Mouse (Mus musculus): ENCODE measurements around the gene Rara. TPM values are rescaled to one million over a fixed set of nuclear protein-coding genes. Genes with fewer than 3 reads are reported as not detected.

Rara gene
- polyA plus RNA-seq, 1 experiment, result 31.9 TPM

GRCm38 (mm10) chr11:98954373-98954772 lies 26.8 kb downstream of the Rara start:
- TF ChIP-seq MAX (IDR thresholded peaks at IDR 0.05) (no peak), CTCF (IDR thresholded peaks at IDR 0.05; ENCODE audit: control insufficient read depth, insufficient read depth, insufficient read length) (peak; percentile 42)
- Histone ChIP-seq H3K27me3 (ENCODE audit: control insufficient read depth, insufficient read depth, insufficient read length) (no peaks in the 10 kb centered on the region), H3K79me2 (ENCODE audit: control insufficient read depth, insufficient read depth) (peaks cover 99% of the 10 kb centered on the region), H3K4me3 (ENCODE audit: insufficient read depth, poor library complexity, severe bottlenecking) (no peak overlapping the region), H3K36me3 (ENCODE audit: control insufficient read depth, insufficient read depth) (peaks cover 43% of the 10 kb centered on the region), H3K79me3 (ENCODE audit: low read depth) (peaks cover 49% of the 10 kb centered on the region), H3ac (ENCODE audit: control insufficient read depth, insufficient read length, low read depth) (no peak overlapping the region)

DNA sequence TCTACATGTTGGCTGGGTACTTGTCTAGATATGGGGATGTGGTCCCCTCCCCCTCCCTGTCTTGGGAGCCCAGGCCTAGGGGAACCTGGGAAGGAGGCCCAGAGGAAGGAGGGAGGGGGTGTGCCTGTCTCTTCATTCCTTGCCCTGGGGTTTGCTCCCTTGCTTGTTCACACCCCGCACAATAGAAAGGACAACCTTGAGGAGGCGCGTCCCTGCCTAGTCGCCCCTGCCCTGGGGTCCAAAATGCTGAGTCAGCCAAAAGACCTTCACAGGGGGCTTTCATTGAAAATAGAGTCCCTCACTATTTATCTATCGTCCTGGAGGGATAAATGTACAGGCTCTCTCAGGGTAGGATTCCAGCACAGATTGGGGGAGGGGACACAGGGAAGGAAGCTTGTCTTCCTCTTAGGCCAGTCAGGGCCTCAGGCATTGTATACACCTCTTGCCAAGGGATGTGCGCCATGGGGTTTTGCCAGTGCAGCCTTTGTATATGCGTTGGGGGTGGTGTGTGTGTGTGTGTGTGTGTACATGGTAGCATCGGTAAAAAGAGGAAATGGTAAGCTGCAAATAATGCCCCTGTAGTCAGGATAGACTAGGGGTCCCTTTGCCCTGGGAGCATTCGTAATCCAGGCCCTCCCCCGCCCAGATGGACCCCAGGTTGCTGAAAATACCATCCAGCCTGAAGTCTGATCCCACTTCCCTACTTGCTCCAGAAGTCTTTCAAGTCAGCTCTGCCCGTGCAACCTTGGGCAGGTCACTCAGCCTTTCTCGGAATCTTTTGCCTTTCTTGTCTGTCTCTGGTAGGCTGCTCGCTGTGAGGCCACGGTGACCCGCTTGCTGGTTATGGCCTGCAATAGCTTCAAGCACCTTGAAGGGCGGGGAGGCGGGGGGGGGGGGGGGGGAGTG lies 27.4 kb downstream of the Rara start:
- Histone ChIP-seq H3ac (ENCODE audit: control insufficient read depth, insufficient read length, low read depth) (no peak overlapping the region), H3K79me2 (ENCODE audit: control insufficient read depth, insufficient read depth) (peaks cover 94% of the 10 kb centered on the region), H3K79me3 (ENCODE audit: low read depth) (peaks cover 43% of the 10 kb centered on the region), H3K36me3 (ENCODE audit: control insufficient read depth, insufficient read depth) (peaks cover 43% of the 10 kb centered on the region), H3K27me3 (ENCODE audit: control insufficient read depth, insufficient read depth, insufficient read length) (no peaks in the 10 kb centered on the region), H3K4me3 (ENCODE audit: insufficient read depth, poor library complexity, severe bottlenecking) (no peak overlapping the region)
- TF ChIP-seq CEBPB (IDR thresholded peaks at IDR 0.05; ENCODE audit: low read depth), result no peak
- TF ChIP-seq FOSL1 (IDR thresholded peaks at IDR 0.05; ENCODE audit: insufficient read depth, low read length, poor library complexity, severe bottlenecking), result no peak
- TF ChIP-seq MAX (IDR thresholded peaks at IDR 0.05), result no peak
- no peak for TF ChIP-seq CTCF (IDR thresholded peaks at IDR 0.05; ENCODE audit: control insufficient read depth, insufficient read depth, insufficient read length)
- TF ChIP-seq MYOD1 (IDR thresholded peaks at IDR 0.05; ENCODE audit: control insufficient read depth, insufficient read length, low read depth), result no peak
- no peak for TF ChIP-seq USF1 (IDR thresholded peaks at IDR 0.05; ENCODE audit: low read depth)
- TF ChIP-seq MYOG (IDR thresholded peaks at IDR 0.05; ENCODE audit: control insufficient read depth, extremely low read depth, insufficient read length), result no peak

- peaks cover 94% of the 10 kb centered on the region for H3K79me2 ChIP-seq (ENCODE audit: control insufficient read depth, insufficient read depth)
- no peak overlapping the region for H3K4me3 ChIP-seq (ENCODE audit: insufficient read depth, poor library complexity, severe bottlenecking)
- peaks cover 43% of the 10 kb centered on the region for H3K36me3 ChIP-seq (ENCODE audit: control insufficient read depth, insufficient read depth)
- no peaks in the 10 kb centered on the region for H3K27me3 ChIP-seq (ENCODE audit: control insufficient read depth, insufficient read depth, insufficient read length)
- TF ChIP-seq CTCF (IDR thresholded peaks at IDR 0.05; ENCODE audit: control insufficient read depth, insufficient read depth, insufficient read length) (no peak), MYOD1 (IDR thresholded peaks at IDR 0.05; ENCODE audit: control insufficient read depth, insufficient read length, low read depth) (no peak), USF1 (IDR thresholded peaks at IDR 0.05; ENCODE audit: low read depth) (no peak), FOSL1 (IDR thresholded peaks at IDR 0.05; ENCODE audit: insufficient read depth, low read length, poor library complexity, severe bottlenecking) (no peak), MAX (IDR thresholded peaks at IDR 0.05) (no peak), MYOG (IDR thresholded peaks at IDR 0.05; ENCODE audit: control insufficient read depth, extremely low read depth, insufficient read length) (no peak), CEBPB (IDR thresholded peaks at IDR 0.05; ENCODE audit: low read depth) (no peak)
- H3ac ChIP-seq (ENCODE audit: control insufficient read depth, insufficient read length, low read depth), result peak overlapping the region; percentile 13
- H3K79me3 ChIP-seq (ENCODE audit: low read depth), result peaks cover 43% of the 10 kb centered on the region
These were observed 28.2 kb downstream of the Rara start for GRCm38 (mm10) chr11:98955707-98956235.

DNA sequence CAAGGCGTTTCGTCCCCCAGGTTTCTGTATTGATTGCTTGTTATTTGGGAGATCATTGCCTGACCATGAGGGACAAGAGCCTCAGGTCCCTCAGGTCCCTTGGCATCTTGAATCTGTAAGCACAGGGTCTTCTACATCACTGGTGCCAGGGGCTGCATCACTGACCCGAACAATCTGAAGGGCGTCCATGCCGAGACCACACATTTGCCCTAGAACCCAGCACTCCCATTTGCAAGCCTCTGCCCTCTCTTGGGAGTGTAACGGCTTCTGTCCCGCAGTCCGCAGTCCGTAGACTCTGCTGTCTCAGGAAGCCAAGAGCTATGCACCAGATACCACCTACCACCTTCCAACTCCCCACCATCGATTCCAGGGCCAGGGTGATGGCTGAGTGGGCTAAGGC lies 28.7 kb downstream of the Rara start:
- Histone ChIP-seq H3ac (ENCODE audit: control insufficient read depth, insufficient read length, low read depth) (no peak overlapping the region), H3K36me3 (ENCODE audit: control insufficient read depth, insufficient read depth) (peaks cover 43% of the 10 kb centered on the region), H3K27me3 (ENCODE audit: control insufficient read depth, insufficient read depth, insufficient read length) (no peaks in the 10 kb centered on the region), H3K79me3 (ENCODE audit: low read depth) (peaks cover 47% of the 10 kb centered on the region), H3K79me2 (ENCODE audit: control insufficient read depth, insufficient read depth) (peaks cover 94% of the 10 kb centered on the region), H3K4me3 (ENCODE audit: insufficient read depth, poor library complexity, severe bottlenecking) (no peak overlapping the region)
- TF ChIP-seq MYOG (IDR thresholded peaks at IDR 0.05; ENCODE audit: control insufficient read depth, extremely low read depth, insufficient read length), result no peak
- no peak for TF ChIP-seq CEBPB (IDR thresholded peaks at IDR 0.05; ENCODE audit: low read depth)
- no peak for TF ChIP-seq CTCF (IDR thresholded peaks at IDR 0.05; ENCODE audit: control insufficient read depth, insufficient read depth, insufficient read length)

- H3K79me2 ChIP-seq (ENCODE audit: control insufficient read depth, insufficient read depth), result peaks cover 94% of the 10 kb centered on the region
- TF ChIP-seq FOSL1 (IDR thresholded peaks at IDR 0.05; ENCODE audit: insufficient read depth, low read length, poor library complexity, severe bottlenecking) (no peak), CEBPB (IDR thresholded peaks at IDR 0.05; ENCODE audit: low read depth) (no peak), MYOD1 (IDR thresholded peaks at IDR 0.05; ENCODE audit: control insufficient read depth, insufficient read length, low read depth) (no peak), MAX (IDR thresholded peaks at IDR 0.05) (no peak), USF1 (IDR thresholded peaks at IDR 0.05; ENCODE audit: low read depth) (no peak), CTCF (IDR thresholded peaks at IDR 0.05; ENCODE audit: control insufficient read depth, insufficient read depth, insufficient read length) (no peak), MYOG (IDR thresholded peaks at IDR 0.05; ENCODE audit: control insufficient read depth, extremely low read depth, insufficient read length) (no peak)
- H3ac ChIP-seq (ENCODE audit: control insufficient read depth, insufficient read length, low read depth), result peak overlapping the region; percentile 65
- H3K4me3 ChIP-seq (ENCODE audit: insufficient read depth, poor library complexity, severe bottlenecking), result peak overlapping the region; percentile 57
- H3K27me3 ChIP-seq (ENCODE audit: control insufficient read depth, insufficient read depth, insufficient read length), result no peaks in the 10 kb centered on the region
- peaks cover 24% of the 10 kb centered on the region for H3K36me3 ChIP-seq (ENCODE audit: control insufficient read depth, insufficient read depth)
- H3K79me3 ChIP-seq (ENCODE audit: low read depth), result peaks cover 48% of the 10 kb centered on the region
These were observed 32.1 kb downstream of the Rara start for GRCm38 (mm10) chr11:98959437-98960312.

All from C2C12 (cell line).